Mouse (Mus musculus): ENCODE results near the gene Acsbg1.

Acsbg1 gene

DNA sequence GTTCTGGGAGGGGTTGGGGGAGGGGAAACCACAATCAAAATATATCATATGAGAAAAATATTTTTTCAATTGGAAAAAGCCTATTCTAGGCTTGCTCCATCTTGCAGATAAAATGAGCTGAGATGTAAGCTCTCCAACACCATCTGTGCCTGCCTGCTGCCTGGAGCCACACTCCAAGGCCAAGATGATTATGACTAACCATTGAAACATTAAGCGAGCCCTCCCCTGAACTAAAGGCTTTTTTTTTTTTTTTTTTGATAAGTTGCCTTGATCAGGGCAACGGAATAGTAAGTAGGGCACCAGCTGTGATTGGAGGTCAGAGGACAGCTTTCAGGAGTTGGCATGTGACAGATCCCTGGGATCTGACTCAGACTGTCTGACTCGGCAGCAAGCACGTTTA is 6.8 kb upstream of the Acsbg1 start:
- no peak for DNase-seq

DNA sequence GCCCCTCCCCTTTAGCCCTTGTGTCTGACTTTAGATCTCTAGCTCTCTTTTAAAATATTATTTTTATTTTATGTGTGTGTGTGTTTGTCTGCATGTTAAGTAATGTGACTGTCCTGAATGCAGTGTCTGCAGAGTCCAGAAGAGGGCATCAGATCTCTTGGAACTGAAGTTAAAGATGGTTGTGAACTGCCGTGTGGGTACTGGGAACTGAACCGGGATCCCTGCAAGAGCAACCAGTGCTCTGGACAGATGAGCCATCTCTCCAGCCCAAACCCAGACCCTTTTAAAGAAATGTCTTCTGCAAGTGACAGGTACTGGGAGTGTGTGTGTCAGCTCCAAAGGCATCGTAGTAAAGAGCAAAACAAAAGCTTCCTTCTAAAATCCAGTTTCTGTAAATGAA is 4.4 kb upstream of the Acsbg1 start:
- no peak for DNase-seq

DNA sequence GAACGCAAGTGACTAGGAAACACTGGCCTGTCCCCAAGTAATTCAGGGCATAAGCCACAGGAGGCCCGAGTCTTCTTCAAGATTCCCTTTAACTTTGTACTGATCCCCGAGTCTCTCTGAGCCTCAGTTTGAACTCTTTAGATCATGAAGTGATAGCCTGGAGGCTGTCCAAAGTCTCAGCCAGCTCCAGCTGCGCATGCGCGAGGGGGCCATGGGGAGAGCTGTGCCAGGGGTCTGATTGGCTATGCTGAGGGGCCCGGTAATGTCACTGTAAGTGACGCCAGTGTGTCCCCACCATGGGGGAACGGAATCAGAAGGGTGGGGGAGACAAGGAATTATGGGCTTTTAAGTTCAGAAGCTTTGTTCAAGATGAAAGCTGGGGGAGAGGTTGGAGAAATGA is 2.7 kb upstream of the Acsbg1 start:
- no peak for DNase-seq

DNA sequence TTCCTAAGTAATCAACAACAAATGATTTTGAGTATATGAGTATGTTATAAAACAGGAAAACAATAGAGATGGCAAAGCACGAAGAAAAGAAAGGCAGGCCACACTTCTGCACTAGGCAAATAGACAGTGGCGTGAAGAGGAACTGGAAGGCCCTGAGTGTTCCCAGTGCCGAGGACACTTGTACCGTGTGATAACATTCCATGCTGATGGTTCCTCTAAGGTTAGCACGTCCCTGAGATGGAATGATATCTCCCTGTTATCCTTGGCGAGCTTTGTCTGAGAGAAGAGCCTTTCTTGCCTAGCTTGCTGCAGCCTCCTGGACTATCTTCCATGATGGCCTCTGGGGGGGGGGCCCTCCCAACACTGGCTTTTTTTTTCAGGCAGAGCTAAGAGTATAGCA is 2.9 kb downstream of the Acsbg1 start:
- DNase-seq: no peak

DNA sequence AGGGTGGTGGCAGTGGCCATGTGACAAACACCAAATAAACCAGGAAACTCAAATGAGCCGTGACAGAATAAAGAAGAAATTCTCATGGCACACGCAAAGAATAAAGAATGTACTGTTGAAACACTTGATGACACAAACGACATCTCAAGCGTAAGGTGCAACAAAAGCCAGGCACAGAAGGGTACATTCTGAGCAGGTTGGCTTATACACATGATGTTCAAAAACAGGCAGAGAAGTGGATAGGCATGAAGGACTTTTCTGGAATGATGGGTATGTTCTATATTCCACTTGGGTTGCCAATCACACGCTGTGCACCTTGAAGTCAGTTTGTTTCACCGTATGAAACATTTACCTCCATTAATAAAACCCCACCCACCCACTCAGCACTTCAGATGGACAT is 5.3 kb downstream of the Acsbg1 start:
- no peak for DNase-seq

DNA sequence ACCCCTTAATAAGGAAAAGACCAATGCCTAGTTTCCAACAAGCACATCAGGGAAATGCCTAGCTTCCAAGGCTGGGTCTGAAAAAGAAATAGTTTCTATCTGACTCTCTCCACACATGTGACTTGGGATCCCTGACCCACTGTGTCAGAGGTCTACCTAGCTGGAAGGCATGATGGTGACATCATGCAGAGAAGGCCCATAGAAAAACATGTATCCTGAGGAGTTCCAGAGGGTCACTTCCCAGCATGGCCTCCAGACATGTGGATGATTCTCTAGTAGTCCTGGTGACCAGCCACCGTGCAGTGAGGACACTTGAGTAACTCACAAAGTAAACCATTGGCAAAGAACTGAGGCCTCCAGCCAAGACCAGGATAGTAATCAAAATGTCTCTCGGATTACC is 5.8 kb downstream of the Acsbg1 start:
- no peak for DNase-seq

DNA sequence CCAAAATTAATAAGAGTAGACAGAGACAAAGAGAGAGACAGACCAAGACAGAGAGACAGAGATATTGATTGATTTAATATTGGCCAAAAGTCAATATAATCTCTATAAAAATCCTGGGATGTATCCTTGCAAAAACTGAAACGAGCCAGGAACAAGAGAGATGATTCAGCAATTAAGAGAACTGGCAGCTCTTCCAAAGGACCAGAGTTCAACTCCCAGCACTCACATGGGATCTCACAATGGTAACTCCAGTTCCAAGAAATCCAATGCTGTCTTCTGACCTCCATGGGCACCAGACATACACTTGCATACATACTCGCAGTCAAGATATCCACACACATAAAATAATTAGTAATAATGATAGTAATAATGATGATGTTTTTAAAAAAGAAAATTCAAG is 8.9 kb downstream of the Acsbg1 start:
- no peak for DNase-seq

DNA sequence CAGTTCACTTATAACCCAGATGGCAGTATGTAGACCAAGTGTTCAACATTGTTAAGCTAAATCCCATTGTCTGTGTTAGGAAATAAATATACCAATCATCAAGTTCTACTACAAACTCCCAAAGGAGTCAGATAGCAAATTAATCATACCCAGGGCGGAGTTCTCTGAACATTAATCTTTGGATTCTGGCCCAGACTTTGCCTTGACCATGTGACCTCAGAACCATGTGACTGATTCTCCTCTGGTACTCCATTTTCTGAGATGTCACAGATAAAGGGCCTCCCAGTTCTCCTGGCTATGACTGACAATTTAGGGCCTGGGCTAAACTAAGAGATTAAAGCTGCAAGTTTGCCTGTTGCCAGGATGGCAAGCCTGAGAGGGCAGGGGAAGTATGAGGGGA is 12.3 kb downstream of the Acsbg1 start:
- DNase-seq: no peak

DNA sequence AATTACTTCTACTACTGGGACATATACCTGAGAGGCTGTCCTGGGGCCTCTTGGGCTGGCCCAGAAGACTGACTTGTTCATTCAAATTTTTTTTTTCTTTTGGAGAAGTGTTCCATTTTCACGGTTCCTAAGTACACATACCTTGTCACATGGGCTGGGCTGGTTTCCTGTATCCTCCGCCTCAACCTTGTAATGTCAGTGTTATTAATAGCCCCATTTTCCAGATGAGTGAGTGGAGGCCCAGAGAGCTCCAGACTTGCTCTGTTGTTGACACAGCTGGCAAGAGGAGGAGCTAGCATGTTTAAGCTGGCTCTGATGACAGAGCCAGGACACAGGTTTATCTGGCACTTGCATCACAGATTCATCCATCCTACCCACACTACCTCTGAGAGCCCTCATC is 14.2 kb downstream of the Acsbg1 start:
- no peak for DNase-seq

DNA sequence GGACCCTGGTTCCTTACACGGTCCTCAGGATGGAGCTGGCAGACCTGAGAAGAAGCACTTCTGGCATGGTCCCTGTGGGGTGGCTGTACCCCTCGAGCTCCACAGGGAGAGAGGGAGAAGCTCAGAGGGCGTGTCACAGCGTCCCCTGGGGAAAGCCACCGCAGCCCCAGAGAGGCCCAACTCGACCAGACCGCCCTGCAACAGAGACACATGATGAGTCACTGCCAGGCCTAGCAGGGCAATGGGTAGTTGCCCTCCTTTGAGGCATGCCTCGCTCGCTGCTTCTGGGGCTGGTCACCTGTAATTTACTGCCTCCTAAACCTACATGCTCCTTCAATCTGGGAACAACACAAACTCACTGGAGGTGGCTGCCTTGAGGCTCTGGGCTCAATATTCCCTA is 15.4 kb downstream of the Acsbg1 start:
- DNase-seq: no peak

DNA sequence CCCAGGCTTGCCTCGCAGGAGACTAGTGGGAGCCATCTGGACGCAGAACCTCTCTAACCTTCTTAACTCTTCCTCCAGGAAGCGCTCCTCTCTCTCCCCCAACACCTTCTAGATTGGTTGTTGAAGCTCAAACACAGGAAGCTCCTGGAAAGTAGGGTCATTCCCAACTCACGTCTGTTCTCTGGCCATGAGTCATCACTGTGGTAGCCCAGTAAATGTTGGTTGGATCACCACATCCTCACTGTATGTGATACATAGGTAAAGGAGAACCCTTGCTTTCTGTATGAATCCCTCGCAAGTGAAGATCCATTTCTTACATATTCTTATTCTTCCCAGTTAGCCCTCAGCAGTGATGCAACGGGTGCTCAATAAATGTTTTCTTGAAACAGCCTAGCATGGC is 16.1 kb downstream of the Acsbg1 start:
- DNase-seq: no peak

DNA sequence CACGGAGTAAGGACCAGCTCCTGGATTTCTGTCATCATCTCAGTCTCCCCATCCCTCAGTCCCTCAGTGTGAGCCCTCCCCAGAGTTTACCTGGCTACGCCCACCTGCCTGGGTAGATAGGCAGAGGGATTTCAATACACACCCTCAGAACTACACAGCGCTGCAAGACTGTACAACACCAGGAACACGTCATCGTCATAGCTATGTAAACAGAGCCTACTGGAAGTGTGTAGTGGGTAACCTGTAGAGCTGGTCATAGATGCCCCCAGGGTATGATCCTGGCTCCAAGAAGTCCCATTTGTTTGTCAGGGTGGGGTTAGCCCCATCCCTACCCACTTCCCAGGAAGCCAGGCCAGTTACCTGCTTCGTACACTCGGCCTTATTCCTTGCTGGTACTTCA is 18.5 kb downstream of the Acsbg1 start:
- no peak for DNase-seq

DNA sequence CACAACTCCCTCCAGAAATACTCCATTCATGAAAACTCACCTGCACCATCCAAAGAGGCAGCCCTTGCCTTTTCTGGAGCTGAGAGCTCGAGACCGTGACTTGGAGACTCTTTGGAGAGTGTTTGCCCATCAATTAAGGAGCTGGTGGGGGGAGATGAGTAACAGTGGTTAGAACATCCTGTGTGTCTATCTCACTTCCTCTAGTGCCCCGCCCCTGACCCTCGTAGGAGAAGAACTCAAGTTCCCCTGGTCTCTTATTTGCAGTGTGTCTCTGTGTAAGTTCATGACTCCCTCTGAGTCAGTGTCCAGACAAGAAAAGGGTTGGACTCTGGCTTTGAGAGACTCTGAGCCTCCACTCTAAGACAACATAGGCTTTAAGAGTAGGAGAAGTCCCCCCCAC is 19.1 kb downstream of the Acsbg1 start:
- DNase-seq: peak; percentile 59

DNA sequence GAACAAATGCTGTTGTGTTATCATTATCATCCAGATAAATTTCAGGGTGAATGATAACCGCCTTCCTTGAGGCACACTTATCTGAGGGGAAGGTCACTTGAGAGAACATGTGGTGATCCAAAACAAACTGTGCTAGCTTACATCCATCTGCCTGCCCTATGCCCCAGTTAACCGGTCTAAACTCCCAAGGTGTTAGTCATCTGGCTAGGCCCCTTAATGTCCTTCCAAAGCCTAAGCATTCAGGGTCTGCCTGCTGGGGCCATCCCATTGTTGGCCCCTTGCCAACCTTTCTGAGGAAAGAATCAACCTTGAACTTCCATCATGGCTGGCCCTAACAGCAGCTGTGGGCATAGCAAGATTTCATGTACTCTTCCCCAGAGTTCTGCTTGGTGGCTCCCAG is 19.5 kb downstream of the Acsbg1 start:
- DNase-seq: no peak

DNA sequence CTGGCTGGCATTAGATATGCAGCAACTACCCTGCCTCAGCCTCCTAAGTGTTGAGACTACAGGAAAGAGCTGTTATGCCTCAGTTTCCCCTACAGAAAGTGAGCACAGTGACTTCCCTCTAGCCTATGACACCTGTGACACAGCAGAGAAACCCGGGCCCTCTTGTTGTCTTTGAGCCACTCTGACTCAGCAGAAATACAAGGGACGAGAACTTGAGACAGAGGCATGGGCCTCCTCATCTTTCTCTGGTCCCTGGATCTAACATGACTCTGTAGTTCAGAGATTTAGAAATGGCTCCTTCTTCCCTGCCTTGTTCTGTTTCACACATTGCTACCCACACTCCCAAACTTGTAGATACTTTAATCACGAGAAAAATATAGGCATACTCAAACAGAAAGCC is 20.1 kb downstream of the Acsbg1 start:
- no peak for DNase-seq

DNA sequence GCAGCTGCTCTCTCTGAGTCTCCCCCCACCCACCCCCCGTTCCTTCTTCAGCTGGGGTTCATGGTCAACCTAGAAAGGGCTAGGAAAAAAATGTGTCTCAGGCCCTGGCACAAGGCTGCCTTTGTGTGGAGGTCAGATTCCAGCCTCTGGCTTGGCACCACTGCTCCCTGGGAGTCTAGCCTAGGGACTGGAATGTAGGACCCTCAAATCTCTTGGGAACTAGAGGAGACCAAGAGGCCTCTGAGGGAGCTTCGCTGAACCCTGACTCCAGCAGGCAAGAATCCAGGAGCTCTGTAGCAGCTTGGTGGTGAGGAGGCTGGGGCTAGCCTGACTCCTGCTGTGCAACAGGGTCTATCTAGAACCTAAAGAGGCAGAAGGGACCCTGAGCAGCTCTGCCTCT is 22.5 kb downstream of the Acsbg1 start:
- DNase-seq: no peak

DNA sequence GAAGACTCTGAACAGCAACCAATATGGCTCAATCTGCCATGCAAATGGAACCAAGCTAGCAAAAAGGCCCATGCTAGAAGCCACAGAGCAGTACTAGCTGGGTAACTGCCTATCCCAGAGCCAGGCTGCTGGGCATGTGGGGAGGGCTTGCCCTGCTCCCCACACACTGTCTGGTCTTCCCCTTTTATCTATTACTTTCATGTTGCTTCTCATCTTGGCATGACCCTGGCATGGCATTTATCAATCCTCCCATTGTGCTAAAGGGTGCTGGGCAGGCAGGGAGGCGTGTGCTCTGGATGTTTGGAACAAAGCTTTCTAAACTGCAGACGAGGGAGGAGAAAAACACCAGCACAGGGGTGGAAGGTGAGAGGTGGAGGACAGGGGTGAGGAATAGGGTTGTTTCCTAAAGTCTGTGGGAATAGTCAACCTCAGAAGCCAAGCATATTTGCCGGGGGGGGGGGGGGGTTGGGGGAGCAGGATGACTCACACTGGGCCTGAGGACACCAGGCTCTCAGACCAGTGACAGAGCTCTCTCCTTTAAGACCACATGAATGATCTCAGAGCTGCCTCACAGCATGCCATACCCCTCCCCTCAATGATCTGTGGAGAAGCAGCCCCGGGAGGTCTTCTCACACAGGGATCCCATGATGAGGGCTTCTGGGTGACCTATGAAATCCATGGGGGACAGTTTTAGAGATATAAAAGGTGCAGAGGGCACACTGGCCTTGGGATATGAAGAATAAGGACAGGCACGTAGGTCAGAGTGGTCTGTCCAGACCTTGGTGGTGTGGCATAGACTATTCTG is 24.0 kb downstream of the Acsbg1 start:
- DNase-seq: no peak

DNA sequence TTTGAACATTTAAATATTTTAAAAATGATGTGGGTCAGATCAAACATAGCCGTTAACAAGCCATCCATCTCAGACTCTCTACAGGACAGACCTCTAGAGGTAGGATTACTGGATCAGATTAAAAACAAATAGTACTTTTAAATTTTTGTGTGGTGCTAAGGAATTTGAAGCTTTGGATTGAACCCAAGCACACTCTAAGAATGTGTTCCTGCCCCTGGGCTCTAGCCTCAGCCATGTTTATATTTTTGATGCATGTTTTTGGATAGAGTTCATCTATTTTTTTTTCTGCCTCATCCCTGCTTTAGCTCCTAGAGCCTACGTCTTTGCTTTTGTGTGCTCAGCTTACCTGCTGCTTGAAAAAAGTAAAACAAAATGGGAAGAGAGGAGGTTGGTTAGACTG is 28.3 kb downstream of the Acsbg1 start:
- DNase-seq: no peak

DNA sequence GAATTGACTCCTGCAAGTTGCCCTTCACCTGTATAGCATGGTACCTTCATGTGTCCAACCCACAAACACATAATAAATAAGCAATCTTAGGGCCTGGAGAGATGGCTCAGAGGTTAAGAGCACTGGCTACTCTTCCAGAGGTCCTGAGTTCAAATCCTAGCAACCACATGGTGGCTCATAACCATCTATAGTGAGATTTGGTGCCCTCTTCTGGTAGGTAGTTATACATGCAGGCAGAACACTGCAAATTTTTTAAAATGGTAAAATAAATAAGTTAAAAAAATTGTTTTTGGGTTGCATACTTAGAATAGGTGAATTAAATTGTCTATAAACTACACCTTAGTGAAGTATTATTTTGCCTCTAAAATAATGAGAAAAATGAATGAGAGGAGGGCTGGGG is 30.8 kb downstream of the Acsbg1 start:
- no peak for DNase-seq

DNA sequence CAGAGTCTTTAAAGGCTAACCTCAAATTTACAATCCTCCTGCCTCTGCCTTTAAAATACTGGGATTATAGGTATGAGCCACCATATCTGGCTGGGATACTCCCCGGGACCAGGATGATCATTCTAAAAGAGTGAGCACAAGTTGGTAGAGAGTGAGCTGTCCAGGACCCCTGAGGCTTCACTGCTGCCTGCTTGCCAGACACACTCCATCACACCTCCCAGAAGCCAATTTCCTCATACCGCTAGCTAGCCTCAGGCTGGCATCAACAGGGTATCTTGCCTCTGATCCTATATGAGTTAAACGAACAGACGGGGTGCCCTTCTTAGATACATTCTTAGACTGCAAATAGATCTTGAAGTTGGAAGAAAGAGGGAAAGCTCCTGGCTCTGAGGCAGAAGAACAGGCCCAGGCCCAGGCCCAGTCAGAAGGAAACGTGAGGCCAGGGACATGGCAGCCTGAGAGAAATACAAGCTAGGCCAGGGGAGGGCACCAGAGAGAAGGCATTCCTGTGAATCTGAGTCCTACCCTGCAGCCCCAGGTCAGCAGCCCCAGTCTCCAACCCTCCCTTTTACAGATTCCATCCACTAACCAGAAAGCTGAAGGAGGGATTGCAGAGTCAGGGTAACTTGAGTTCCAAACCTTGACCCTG is 31.9 kb downstream of the Acsbg1 start:
- DNase-seq: no peak

DNA sequence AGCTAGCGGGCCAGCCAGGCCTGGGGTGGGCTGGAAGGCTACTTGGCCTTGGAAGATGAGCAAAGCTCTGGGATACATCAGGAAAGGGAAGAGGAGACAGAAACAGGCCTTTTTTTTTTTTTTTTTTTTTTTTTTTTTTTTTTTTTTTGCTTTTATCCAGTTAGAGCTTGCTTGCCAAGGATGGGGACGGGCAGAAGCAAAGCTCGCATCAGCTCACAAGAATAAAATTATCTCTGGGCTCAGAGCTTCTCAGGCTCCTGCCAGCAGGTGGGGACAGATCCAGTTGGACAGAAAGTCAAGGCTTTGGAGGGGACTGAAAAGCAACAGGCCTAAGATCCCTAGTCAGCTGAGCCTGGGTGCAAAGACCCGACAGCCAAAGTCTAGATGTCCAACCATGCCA is 32.9 kb downstream of the Acsbg1 start:
- no peak for DNase-seq

DNA sequence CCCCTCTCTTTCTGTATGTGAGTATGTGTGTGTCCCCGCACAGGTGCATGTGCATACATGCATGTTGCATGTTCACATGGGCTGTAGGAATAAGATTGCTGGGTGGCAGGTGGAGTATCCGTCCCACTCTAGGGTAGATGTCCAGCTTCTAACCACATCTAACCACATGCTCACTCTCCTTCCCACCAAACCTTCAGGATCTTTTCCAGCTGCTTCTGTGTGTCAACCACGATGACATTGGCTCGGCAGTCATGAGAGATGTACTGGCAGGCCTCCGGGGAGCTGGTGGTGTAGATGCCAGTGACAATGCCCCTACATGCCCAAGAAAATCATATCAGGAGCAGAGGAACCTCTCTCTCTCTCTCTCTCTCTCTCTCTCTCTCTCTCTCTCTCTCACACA is 34.4 kb downstream of the Acsbg1 start:
- DNase-seq: no peak

DNA sequence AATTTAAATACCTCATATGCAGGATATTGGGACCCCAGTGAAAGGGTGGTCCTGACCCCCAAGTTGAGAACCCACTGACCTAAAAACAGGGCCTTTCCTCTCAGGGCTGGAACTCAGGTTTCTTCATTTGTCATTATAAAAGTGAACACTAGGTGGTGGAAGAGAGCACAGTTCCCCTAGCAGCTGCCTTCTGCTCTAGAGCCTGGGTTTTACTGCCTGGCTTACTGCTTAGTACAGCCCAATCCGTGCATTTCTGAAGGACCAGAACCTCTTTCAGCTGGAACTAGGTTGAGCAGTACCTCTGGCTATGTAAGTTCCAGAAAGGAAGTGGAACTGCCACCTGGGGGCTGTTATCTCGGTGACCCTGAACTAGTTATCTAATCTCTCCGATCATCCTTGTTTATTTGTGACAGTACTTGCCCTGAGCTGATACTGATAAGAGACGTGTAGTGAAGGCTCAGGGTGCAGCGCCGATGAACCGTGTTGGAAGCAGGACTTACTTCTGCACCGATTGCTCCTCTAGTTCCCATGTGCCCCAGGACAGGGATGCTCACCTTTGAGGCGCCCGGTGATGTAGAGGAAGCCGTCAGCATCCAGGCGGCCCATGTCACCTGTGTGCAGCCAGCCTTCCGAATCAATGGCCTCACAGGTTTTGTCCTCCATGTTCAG is 47.4 kb downstream of the Acsbg1 start:
- no peak for DNase-seq

DNA sequence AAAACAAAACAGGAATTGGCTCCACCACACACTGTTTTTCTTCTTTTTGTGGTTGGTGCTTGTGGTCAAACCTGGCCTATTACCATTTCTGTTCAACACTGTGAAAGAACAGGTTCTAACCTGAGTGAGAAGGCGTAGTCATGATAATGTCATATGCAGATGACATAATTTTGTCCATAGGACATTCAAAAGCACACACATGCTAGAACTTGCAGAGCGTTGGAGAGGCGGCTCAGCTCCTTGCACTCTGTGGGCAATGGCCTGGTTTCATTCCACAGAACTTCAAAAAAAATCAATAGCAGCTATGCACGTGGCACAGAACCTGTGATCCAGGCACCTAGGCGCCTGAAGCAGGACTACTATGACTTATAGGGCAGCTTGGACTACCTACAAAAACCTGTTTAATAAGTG is 48.9 kb downstream of the Acsbg1 start:
- DNase-seq: no peak
